Mouse (Mus musculus): Measurements from ENCODE around the gene Rpia.
A peak's percentile ranks its signal among the peaks of the same experiment; 100 is the strongest.
"Not testable (repeated sequence)": the region's sequence is repeated elsewhere in the genome, so short reads cannot be mapped to it uniquely, and the experiment has no call there.

The Rpia gene

DNA sequence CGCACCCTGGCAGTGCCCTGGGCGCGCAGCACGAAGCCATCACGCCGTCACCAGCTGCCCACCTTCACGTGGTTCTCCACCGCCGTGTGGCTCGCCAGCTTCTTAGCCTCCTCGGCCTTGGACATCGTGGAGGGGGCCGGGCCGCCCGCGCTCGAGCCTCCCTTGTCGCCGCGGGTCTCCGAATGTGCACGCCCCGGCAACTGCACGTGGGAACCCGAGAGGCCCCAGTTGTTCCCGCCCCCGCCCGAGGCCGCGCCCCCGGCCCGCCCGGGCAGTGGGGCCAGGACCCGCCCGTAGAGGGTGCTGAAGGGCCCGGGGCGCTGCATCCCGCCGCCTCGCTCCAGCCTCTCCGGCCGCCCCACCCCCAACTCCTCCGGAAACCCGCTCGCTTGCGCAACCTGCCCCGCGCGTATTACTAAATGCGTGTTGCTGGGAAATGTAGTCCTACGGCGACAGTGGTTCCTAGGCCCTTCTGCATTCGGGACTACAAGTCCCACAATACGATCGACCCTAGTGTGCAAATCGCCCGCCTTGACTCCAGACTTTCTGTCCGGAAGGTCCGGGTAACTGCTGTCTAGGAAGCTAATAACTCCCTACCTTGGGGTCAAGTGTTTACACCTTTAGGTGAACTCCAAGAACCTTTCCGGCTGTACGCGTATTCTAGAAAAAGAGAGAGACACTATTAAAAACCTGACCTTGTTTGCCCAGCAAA lies at the start of gene Rpia:
Gene Rpia (minus strand): TSS at position 409 of the 712 bp plus-strand sequence.
- DNase-seq (ENCODE audit: low read depth) = peak; percentile 96

GRCm38 (mm10) chr6:70840281-70840680 lies 48.2 kb upstream of the Rpia start:
- DNase-seq (ENCODE audit: low read depth) = no peak

- DNase-seq (ENCODE audit: low read depth) = no peak
Observed at GRCm38 (mm10) chr6:70838532-70838931, 46.5 kb upstream of the Rpia start.

DNA sequence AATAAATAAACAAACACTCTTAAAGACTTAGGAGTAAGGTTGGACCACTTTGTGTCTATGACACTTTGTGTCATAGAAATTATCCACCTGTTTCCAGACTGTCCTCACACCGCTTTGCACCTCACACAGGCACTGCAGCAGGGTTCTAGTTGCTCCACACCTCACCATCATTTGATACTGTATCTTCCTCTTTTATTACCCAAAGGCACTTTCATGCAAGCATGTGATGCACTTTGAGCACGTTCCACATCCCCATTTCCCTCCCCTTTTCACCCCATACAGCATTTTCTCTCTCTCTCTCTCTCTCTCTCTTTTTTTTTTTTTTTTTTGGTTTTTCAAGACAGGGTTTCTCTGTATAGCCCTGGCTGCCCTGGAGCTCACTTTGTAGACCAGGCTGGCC lies 45.3 kb upstream of the Rpia start:
- no peak for DNase-seq (ENCODE audit: low read depth)

DNA sequence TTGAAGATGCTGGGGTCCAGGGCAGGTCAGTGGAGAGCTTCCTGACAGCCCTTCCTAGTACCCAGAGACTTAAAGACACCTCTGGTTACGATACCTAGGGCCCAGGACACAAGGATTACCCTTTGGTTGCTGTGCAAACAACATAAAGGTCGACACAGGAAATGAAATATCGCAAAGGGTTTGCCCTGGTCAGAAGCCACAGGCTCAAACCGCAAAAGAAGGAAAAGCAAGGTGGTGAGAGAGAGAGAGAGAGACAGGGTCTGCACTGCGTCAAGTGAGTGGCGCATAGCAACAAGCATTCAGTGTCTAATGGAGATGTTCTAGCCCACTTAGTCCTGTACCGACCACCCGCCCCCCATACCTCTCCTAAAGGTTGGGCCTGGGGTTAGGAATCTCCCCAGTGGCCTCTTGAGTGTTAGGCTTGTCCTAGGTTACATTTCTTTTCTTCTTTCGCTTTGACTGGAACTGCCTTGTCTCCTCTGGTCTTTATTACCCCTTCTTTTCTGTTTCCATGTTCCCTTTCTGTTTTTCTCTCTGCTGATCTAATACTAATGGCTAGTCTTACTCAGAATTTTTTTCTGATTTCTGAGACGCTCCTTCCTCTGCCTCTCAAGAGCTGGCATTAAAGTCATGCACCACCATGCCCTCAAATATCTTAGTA lies 39.3 kb upstream of the Rpia start:
- DNase-seq (ENCODE audit: low read depth) = no peak

- no peak for DNase-seq (ENCODE audit: low read depth)
Observed at GRCm38 (mm10) chr6:70830552-70830951, 38.5 kb upstream of the Rpia start.

- DNase-seq (ENCODE audit: low read depth) = no peak
Observed at GRCm38 (mm10) chr6:70829451-70829850, 37.4 kb upstream of the Rpia start.

GRCm38 (mm10) chr6:70824987-70825337 lies 32.9 kb upstream of the Rpia start:
- DNase-seq (ENCODE audit: low read depth) = no peak

GRCm38 (mm10) chr6:70824085-70824986 lies 32.3 kb upstream of the Rpia start:
- DNase-seq (ENCODE audit: low read depth) = no peak

- DNase-seq (ENCODE audit: low read depth) = not testable (repeated sequence)
Observed at GRCm38 (mm10) chr6:70823277-70823676, 31.2 kb upstream of the Rpia start.

- DNase-seq (ENCODE audit: low read depth) = no peak
Observed at GRCm38 (mm10) chr6:70822386-70822910, 30.4 kb upstream of the Rpia start.

DNA sequence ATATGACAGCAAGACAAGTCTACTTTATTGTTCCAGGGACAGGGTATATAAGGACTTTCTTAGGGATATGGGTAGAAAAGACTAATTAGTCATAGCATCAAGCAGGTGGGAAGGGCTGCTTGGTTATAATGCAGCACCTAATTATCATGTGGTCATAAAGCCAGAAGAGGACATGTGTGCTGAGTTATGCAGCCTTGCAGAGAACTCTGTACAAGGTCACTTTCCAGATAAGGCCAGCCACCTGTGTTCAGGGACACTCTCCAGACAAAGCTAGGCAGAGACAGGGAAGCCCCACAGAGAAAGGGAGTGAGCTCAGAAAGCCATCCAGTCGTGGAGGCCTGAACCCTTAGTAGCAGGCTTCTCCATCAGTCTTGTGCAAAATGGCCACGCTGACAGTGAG lies 29.5 kb upstream of the Rpia start:
- no peak for DNase-seq (ENCODE audit: low read depth)

DNA sequence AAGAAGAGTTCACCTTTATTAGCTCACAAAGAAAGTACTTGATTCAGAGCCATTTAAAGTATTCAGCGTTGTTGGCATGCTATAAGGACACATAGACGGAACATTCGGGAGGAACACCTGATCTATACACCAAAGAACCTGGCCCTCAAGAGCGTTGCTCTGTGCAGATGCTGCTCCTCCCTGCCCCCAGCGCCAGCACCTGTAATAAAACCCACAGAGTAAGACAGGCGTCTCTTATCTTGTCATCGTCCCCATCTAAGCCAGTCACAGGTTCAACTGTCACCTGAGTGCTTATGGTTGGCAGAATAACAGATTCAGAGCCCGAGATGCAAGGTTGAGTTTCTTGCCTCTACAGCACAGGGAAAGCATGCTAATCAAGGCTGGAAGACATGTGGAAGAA lies 23.4 kb upstream of the Rpia start:
- DNase-seq (ENCODE audit: low read depth) = no peak

GRCm38 (mm10) chr6:70814629-70814950 lies 22.6 kb upstream of the Rpia start:
- no peak for DNase-seq (ENCODE audit: low read depth)

DNA sequence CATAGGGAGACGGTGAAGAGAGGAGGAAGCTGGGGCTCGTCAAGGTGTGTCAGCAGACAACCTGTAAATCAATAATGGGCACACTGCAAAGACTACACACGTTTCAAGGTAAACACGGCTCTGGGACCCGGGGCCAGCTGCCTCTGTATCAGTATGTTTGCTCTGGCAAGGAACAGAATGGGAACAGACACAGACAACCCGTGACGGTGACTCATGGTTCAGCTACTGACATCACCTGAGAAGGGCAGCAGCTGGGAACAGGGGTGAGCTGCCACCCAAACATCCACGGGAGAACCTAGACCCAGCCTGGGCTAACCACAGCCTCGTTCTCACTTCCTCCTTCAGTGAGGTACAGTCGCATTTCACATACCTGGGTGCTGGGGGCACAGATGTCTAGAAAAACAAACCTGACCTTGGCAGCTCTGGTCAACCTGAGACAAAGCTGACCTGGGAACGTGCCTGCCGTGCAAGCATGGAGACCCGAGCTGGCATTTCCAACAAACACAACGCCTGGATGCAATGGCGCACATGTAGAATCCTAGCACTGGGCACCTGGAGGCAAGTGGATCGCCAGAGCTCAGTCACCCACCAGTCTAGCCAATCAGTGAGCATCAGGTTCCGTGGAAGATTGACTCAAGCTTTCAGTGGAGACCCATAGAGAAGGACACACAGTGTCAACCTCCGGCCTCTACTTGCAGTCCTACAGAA lies 22.0 kb upstream of the Rpia start:
- DNase-seq (ENCODE audit: low read depth) = no peak

- peak; percentile 66 for DNase-seq (ENCODE audit: low read depth)
Observed at GRCm38 (mm10) chr6:70812526-70812895, 20.5 kb upstream of the Rpia start.

DNA sequence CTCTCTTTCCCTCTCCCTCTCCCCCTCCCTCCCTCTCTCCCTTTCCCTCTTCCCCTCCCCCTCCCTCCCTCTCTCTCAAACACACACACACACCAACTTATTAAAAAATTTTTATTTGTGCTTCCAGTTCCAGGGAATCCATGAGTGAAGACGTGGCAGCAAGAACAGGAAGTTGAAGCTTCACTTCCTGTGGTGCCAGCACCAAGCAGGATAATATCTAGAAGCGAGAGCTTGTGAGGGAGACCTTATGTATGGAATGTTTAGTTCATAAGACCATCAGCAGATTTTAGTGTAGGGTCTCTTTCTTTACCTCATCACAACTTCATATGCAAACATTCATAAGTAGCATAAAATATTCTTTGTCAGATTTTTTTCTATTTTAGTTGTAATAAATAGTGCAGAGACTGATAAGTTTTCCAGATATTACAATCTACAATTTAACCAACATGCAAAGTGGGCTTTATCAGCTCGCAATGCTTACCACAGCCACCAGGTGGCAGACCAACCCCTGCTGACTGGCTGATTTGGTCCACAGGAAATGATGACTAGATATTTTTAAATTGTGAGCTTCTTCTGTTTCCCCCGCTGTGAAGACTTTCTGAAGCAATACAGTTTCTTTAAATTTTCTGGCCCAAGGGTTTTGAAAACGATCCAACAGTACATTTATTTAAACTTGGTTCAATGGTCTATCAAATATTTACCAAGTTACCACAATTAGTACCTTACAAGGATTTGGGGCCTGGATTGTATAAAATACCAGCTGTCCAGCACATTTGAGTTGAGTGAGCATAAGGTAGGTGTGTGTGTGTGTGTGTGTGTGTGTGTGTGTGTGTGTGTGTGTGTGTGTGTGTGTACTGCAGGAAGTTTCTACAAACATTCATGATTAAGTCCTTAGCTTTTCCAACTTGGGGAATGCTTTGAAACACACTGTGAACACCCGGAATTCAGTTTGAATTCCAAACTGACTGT lies 19.8 kb upstream of the Rpia start:
- peak; percentile 60 for DNase-seq (ENCODE audit: low read depth)

GRCm38 (mm10) chr6:70810524-70810923 lies 18.5 kb upstream of the Rpia start:
- DNase-seq (ENCODE audit: low read depth) = no peak

DNA sequence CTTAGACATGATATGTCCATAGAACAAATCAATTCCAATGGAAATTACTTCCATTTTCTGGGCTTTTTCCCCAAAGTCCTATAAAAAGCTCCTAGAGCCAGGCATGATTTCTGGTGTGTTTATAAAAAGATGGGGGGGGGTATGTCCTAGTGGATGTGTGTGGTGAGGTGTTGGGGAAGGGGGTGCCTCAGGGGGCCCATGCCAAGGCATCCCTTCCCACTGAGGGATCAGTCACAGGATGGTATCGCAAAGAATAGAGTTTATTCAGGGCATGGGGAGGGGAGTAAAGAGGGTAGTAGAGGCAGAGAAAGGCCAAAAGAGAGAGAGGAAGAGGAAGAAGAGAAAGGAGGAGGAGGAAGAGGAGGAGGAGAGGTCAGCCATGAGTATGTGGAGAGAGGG lies 14.5 kb upstream of the Rpia start:
- DNase-seq (ENCODE audit: low read depth) = no peak

DNA sequence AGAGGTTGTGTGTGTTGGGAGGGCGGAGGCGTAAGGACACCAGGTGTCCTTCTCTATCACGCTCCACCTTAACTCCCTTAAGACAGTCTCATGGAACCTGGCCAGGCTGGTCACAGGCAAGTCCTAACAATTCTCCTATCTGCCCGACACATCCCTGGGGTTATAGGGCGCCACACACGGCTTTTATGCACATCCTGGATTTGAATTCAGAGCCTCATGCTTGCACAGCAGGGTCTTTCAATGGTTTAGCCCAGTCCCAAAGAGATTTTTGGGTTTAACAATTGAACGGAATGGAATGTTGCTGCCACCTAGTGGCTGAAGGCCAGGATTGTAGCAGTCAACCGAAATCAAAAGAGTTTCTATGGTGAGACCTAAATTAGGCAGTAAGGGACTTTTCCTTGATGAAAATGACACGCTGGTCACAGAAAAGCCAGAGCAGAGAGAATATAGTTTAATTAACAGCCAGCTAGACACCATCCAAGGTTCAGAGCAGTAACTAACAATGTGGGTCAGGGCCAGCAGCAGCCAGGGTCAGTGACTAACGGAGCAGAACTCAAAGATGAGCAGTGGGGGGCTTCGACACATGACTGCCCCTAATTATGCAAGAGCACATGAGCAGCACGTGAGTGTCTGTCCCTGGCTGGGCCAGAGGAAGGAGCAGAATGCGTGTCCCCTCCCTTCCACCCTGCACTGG lies 13.9 kb upstream of the Rpia start:
- DNase-seq (ENCODE audit: low read depth) = no peak

All from fibroblast of lung, adult 2 months (primary cell).